Mouse (Mus musculus): ENCODE measurements around the gene Rhod.
A peak's percentile ranks its signal among the peaks of the same experiment; 100 is the strongest.

The Rhod gene

GRCm38 (mm10) chr19:4450666-4451065, 11.4 kb upstream of the Rhod start:
- no peak for DNase-seq (ENCODE audit: low spot score in 2 of 2)

GRCm38 (mm10) chr19:4449230-4449629, 10.0 kb upstream of the Rhod start:
- no peak for DNase-seq (ENCODE audit: low spot score in 2 of 2)

GRCm38 (mm10) chr19:4447445-4447844, 8.2 kb upstream of the Rhod start:
- no peak for DNase-seq (ENCODE audit: low spot score in 2 of 2)

GRCm38 (mm10) chr19:4446661-4447420, 7.6 kb upstream of the Rhod start:
- no peak for DNase-seq (ENCODE audit: low spot score in 2 of 2)

GRCm38 (mm10) chr19:4442408-4442807, 3.2 kb upstream of the Rhod start:
- DNase-seq (ENCODE audit: low spot score in 2 of 2): peak; percentile 58 to 67

- no peak for DNase-seq (ENCODE audit: low spot score in 2 of 2)
Measured at GRCm38 (mm10) chr19:4441621-4442161, 2.5 kb upstream of the Rhod start.

- DNase-seq (ENCODE audit: low spot score in 2 of 2): peak; percentile 86 to 90
Measured at GRCm38 (mm10) chr19:4441090-4441591, 1.9 kb upstream of the Rhod start.

DNA sequence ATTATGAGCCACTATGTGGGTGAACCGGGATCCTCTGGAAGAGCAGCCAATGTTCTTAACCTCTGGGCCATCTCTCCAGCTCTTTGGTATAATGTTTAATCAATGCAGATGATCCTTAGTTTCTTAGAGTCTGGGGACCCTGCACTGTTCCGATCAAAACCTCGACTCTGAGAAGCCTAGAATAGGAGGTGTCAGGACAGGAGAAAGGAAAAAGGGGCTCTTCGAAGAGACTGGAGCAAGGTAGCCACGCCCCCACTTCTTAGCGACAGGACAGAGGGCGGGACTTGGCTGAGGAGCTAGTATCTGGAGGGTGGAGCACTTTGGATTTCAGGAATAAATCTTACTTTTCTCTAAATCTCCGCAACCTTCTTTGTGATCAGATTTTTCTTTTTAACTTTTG, 990 bp upstream of the Rhod start:
- no peak for DNase-seq (ENCODE audit: low spot score in 2 of 2)

- DNase-seq (ENCODE audit: low spot score in 2 of 2): no peak
Measured at GRCm38 (mm10) chr19:4438791-4439160, 456 bp downstream of the Rhod start.

DNA sequence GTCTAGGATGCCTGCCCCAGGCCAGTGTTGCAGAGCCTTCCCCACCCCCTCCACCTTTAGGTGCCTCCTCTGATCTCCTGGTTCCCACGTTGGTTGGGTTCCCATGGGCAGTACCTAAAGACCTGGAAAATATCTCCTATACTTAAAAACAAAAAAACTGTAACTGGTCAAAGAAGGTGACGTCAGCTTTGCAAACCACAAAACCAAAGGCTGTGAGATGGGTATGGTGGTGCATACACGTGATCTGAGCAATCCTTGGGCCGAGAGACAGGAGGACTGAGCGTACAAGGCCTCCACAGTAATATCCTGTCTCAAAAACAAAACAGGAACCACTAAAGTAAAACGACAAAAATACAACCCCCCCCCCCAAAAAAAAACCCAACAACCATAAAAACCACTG, 1.3 kb downstream of the Rhod start:
- DNase-seq (ENCODE audit: low spot score in 2 of 2): peak; percentile 78 to 90

- no peak for DNase-seq (ENCODE audit: low spot score in 2 of 2)
Measured at GRCm38 (mm10) chr19:4436254-4436653, 3.0 kb downstream of the Rhod start.

- DNase-seq (ENCODE audit: low spot score in 2 of 2): no peak
Measured at GRCm38 (mm10) chr19:4434999-4435398, 4.2 kb downstream of the Rhod start.

- no peak for DNase-seq (ENCODE audit: low spot score in 2 of 2)
Measured at GRCm38 (mm10) chr19:4433756-4434155, 5.5 kb downstream of the Rhod start.

DNA sequence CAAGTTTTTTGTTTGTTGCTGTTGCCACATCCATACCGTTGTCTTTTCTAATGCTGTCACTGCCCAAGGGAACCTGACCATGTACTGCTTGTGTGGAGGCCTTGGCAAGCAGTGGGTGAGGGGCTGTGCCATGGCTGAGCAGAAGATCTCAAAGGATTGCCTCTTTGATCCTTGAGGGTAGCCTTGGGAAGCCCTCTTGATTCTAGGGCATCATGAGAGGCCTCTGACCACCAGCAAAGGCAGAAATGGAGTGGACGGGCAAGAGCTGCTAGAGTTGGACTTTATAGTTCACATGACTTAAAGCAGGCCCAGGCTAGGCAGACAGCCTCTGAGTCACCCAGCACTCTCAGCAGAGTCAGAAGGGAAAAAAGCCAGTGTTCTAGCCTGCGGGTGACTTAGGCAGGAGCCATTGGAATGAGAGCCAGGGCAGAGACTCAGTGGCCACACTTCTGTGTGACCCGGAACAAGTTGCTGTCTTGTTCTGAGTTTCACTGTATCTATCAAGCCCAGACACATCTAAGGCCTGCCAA, 9.1 kb downstream of the Rhod start:
- no peak for DNase-seq (ENCODE audit: low spot score in 2 of 2)

DNA sequence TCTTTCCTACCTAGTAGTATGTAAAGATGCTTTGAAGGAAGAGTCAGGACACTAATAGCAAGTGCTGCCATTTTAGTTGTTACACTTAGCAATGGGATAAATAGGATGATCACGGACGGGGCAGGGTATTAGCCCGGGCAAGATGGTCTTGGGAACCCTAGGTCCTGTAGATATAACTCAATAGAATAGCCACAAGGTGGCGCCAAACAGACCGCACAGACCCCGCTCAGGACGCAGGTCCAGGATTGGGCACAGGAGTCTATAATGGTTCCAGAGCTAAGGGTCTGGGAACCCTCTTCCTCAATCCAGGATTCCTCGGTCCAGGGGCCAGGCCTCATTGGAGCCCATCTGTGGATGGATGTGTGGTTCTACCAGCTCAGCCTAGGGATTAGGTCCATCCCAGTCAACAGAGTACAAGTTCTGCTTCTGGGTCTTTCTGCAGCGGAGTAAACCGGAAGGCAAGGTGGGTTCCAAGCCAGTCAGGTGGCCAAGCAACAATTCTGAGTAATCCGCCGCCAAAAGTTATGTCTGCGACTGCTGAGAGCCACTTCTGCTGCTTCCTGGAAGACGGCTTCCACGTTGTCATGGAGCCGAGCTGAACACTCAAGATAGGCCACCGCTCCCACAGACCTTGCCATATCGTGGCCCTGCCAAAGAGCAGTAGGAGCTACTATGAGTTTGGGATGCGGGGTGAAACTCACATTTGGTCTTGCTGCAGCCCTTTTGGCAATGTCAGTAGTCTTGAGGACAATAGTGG, 13.4 kb downstream of the Rhod start:
- peak; percentile 36 to 49 for DNase-seq (ENCODE audit: low spot score in 2 of 2)

- no peak for DNase-seq (ENCODE audit: low spot score in 2 of 2)
Measured at GRCm38 (mm10) chr19:4423021-4423420, 16.2 kb downstream of the Rhod start.

- no peak for DNase-seq (ENCODE audit: low spot score in 2 of 2)
Measured at GRCm38 (mm10) chr19:4422581-4422980, 16.7 kb downstream of the Rhod start.

DNA sequence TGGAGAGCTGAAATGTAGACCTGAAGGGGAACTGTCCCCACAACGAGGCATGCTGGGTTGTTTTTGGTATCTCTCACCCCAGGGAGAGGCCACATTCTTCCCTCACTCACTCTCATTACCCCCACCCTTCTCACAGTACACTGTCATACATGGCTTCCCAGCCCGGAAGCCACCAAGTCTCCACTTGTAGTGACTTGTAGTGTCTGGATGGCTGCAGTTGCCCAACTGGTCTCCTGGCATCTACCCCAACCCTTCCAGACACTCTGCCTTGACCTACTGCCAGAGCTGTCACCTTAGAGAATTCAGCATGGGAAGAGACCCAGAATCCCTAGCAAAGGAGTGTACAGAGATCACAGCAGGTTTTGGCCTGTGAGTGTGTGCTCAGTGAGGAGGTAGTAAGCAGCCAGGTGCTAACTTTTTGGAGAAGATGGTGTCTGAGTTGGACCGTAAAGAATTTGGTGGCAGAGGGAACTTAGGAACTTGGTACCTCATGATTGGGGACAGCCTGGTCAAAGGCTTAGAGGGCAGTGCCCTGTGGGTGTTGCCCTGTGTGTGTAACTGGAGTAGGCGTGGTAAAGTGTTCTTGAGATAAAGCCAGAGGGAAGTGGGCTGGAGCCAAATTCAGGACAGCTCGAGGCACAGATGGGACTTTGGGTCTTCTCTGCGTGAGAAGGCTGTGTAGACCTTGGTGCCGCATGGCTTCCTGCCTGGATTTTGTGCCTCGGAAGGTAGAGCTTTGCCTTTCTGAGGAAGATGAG, 18.9 kb downstream of the Rhod start:
- DNase-seq (ENCODE audit: low spot score in 2 of 2): no peak

- no peak for DNase-seq (ENCODE audit: low spot score in 2 of 2)
Measured at GRCm38 (mm10) chr19:4419711-4420110, 19.5 kb downstream of the Rhod start.

- no peak for DNase-seq (ENCODE audit: low spot score in 2 of 2)
Measured at GRCm38 (mm10) chr19:4417713-4418112, 21.5 kb downstream of the Rhod start.

DNA sequence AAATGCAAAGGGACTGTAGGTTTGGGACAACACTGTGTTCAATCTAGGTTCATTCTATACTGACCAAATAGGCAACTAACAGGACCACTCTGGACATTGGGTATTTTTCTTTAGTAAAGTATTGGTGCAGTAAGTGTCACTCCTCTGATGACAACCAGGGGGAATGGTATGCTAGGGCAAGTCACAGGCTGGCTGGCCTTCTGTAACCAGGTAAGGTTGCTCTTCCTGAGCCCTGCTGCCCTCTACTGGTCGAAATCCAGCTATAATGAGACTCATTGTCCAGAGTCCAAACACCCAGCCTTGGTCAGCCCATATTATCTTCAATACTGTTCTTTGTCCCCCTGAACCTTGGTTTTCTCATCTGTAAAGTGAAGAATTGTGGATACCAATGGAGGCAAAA, 22.0 kb downstream of the Rhod start:
- DNase-seq (ENCODE audit: low spot score in 2 of 2): peak; percentile 73 to 76

DNA sequence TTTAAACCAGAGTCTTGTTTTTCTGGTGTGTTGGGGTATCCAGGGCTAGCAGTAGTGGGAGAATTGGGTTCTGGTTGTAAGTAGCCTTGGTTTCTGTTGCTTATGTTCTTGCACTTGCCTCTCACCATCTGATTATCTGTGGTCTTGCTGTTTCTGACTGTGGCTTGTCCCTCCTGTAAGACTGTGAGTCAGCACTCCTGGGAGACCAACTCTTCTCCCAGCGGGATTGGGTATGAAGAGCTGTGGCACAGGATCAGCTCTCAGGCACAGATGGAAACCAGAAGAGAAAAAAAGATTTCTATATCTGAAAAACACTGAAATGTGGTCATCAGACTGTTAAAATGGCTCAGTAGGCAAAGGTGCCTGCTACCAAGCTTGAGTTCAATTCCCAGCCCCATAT, 24.6 kb downstream of the Rhod start:
- DNase-seq (ENCODE audit: low spot score in 2 of 2): no peak
